Comparison of ENCODE assay signal across 15 mouse cellular contexts in genomic region chr11:90196521-90197215, GRCm38 (mm10). TPM values are rescaled to one million over a fixed set of nuclear protein-coding genes. Genes with fewer than 3 reads are reported as not detected.
DNase-seq lines count a peak whose midpoint lies in the region; ATAC-seq and TF ChIP-seq lines count a peak whose summit lies in the region.
"Had no signal": no experiment of that assay in that cellular context is flagged by ENCODE, and none has a peak within 500 bp of the region (broad histone marks: within the 10 kb centered on the region; RNA-seq: fewer than 3 reads in every experiment).

No protein-coding gene starts in this region.

- H3K27ac ChIP-seq in lung, embryonic 14.5 days (ENCODE audit: low read depth), result no peak overlapping the region
- no peak overlapping the region for H3K27ac ChIP-seq in stomach, postnatal 0 days (replicated peaks)
- no peak overlapping the region for H3K27ac ChIP-seq in neural tube, embryonic 15.5 days (replicated peaks)
- H3K27ac ChIP-seq: heart, adult 2 months; hindbrain, embryonic 10.5 days; limb, embryonic 15.5 days had no signal

- TF ChIP-seq EP300 in stomach, postnatal 0 days (optimal IDR thresholded peaks at IDR 0.05), result no peak

- no peak overlapping the region for H3K4me2 ChIP-seq in lung, embryonic 14.5 days
- no peak overlapping the region for H3K4me2 ChIP-seq in stomach, postnatal 0 days (replicated peaks; ENCODE audit: low read depth)
- H3K4me2 ChIP-seq in neural tube, embryonic 15.5 days, result no peak overlapping the region
- H3K4me2 ChIP-seq: limb, embryonic 15.5 days had no signal

- H3K9ac ChIP-seq in lung, embryonic 14.5 days, result no peak overlapping the region
- H3K9ac ChIP-seq in stomach, postnatal 0 days (ENCODE audit: low read length), result no peak overlapping the region
- H3K9ac ChIP-seq in neural tube, embryonic 15.5 days (replicated peaks), result no peak overlapping the region
- H3K9ac ChIP-seq: limb, embryonic 15.5 days had no signal

- no peak overlapping the region for H3K4me3 ChIP-seq in lung, embryonic 14.5 days (ENCODE audit: low read depth, low read length)
- H3K4me3 ChIP-seq in stomach, postnatal 0 days (ENCODE audit: low read depth, low read length), result no peak overlapping the region
- H3K4me3 ChIP-seq in neural tube, embryonic 15.5 days (replicated peaks), result no peak overlapping the region
- H3K4me3 ChIP-seq: heart, adult 2 months; hindbrain, embryonic 10.5 days; limb, embryonic 15.5 days had no signal

- no peak for TF ChIP-seq CTCF in lung, embryonic 14.5 days (IDR thresholded peaks at IDR 0.05; ENCODE audit: low read depth)
- no peak for TF ChIP-seq CTCF in stomach, postnatal 0 days (IDR thresholded peaks at IDR 0.05; ENCODE audit: low read depth)

- 40% methylated on average over 12 of the region's 12 CpGs for WGBS in lung, embryonic 14.5 days
- WGBS in stomach, postnatal 0 days, result 42% methylated on average over 12 of the region's 12 CpGs
- WGBS in neural tube, embryonic 15.5 days, result 89% methylated on average over 12 of the region's 12 CpGs

- ATAC-seq in lung, embryonic 14.5 days (ENCODE audit: insufficient read depth), result no peak; the same call in 1 of the 2 replicates
- ATAC-seq in stomach, postnatal 0 days (ENCODE audit: low FRiP score, low TSS enrichment), result no peak
- ATAC-seq in neural tube, embryonic 15.5 days (ENCODE audit: low FRiP score), result no peak
- ATAC-seq: Patski had no signal

- 0 out of 2 replicates have a peak, but pooled peaks cover 2% of the 10 kb centered on the region for H3K4me1 ChIP-seq in lung, embryonic 14.5 days (ENCODE audit: insufficient read depth)
- H3K4me1 ChIP-seq in stomach, postnatal 0 days (replicated peaks; ENCODE audit: control insufficient read depth, insufficient read depth), result no peaks in the 10 kb centered on the region
- H3K4me1 ChIP-seq in neural tube, embryonic 15.5 days, result 0 out of 2 replicates have a peak, but pooled peaks cover 9% of the 10 kb centered on the region
- H3K4me1 ChIP-seq: limb, embryonic 15.5 days had no signal

- H3K9me3 ChIP-seq in lung, embryonic 14.5 days (ENCODE audit: low read depth, low read length), result no peaks in the 10 kb centered on the region
- 0 out of 2 replicates have a peak, but pooled peaks cover 4% of the 10 kb centered on the region for H3K9me3 ChIP-seq in stomach, postnatal 0 days (ENCODE audit: control insufficient read depth, low read length)
- H3K9me3 ChIP-seq in neural tube, embryonic 15.5 days (replicated peaks), result no peaks in the 10 kb centered on the region
- H3K9me3 ChIP-seq: hindbrain, embryonic 10.5 days; limb, embryonic 15.5 days had no signal

- no peaks in the 10 kb centered on the region for H3K27me3 ChIP-seq in lung, embryonic 14.5 days (ENCODE audit: insufficient read depth, low read length)
- no peaks in the 10 kb centered on the region for H3K27me3 ChIP-seq in stomach, postnatal 0 days (ENCODE audit: control insufficient read depth, insufficient read depth, low read length)
- H3K27me3 ChIP-seq in neural tube, embryonic 15.5 days (replicated peaks), result no peaks in the 10 kb centered on the region
- H3K27me3 ChIP-seq: limb, embryonic 15.5 days; Patski had no signal

- DNase-seq in adrenal gland, adult 2 months, result peak; percentile 34
- DNase-seq in adrenal gland, adult 18-20 months (ENCODE audit: low spot score in 2 of 2), result no peak
- peak; percentile 38 for DNase-seq in lung, embryonic 14.5 days
- no peak for DNase-seq in lung, postnatal 14 days
- peak; percentile 20 for DNase-seq in adrenal gland, postnatal 25 days
- peak; percentile 47 for DNase-seq in stomach, postnatal 0 days (ENCODE audit: low spot score)
- DNase-seq in spleen, adult 18-20 months, result no peak
- DNase-seq: cerebellum, adult 8-10 months; heart, adult 2 months; kidney, adult 2 months; thymus, postnatal 4 days had no signal

- H3K36me3 ChIP-seq in lung, embryonic 14.5 days (ENCODE audit: insufficient read depth), result no peaks in the 10 kb centered on the region
- no peaks in the 10 kb centered on the region for H3K36me3 ChIP-seq in stomach, postnatal 0 days (ENCODE audit: control insufficient read depth, insufficient read depth, low read length)
- no peaks in the 10 kb centered on the region for H3K36me3 ChIP-seq in neural tube, embryonic 15.5 days
- H3K36me3 ChIP-seq: hindbrain, embryonic 10.5 days; limb, embryonic 15.5 days had no signal

RNA-seq across cellular contexts. Expression of gene Gm45716, which starts 9.2 kb away (rescaled TPM):
- total RNA-seq in adrenal gland, adult 2 months (2021), result 1 to 10 TPM; 3.0 to 5.5 TPM
- polyA plus RNA-seq in adrenal gland, adult 2 months (2012; rRNA removed), result 1.5 and 3.7 TPM in 2 replicates
- total RNA-seq in adrenal gland, adult 18-20 months (2021), result 10 to 100 TPM in 1 of 2 experiments, 1 to 10 TPM in 1; 1.6 to 13.0 TPM
- 7.3 and 10.6 TPM in 2 replicates for polyA plus RNA-seq in lung, embryonic 14.5 days (2014; fragmentation: Nextera tagmentation; extraction: Ambion mirVana)
- total RNA-seq in adrenal gland, postnatal 25 days (2021), result 2.6 and 3.1 TPM in 2 replicates
- 7.0 and 7.4 TPM in 2 replicates for polyA plus RNA-seq in stomach, postnatal 0 days (2015; fragmentation: Nextera tagmentation; extraction: Ambion mirVana)
- 16.9 and 19.2 TPM in 2 replicates for polyA plus RNA-seq in neural tube, embryonic 15.5 days (2015; fragmentation: Nextera tagmentation; extraction: Ambion mirVana)

RNA-seq across cellular contexts. Expression of gene Mmd, which starts 52.6 kb away (rescaled TPM):
- 100 to 1,000 TPM; 110 to 147 TPM for total RNA-seq in adrenal gland, adult 2 months (2021)
- 51.7 and 122 TPM in 2 replicates for polyA plus RNA-seq in adrenal gland, adult 2 months (2012; rRNA removed)
- total RNA-seq in adrenal gland, adult 18-20 months (2021), result 100 to 1,000 TPM in 1 of 2 experiments, 10 to 100 TPM in 1; 89.7 to 274 TPM
- 31.5 and 33.9 TPM in 2 replicates for polyA plus RNA-seq in lung, embryonic 14.5 days (2014; fragmentation: Nextera tagmentation; extraction: Ambion mirVana)
- 63.3 and 69.1 TPM in 2 replicates for total RNA-seq in adrenal gland, postnatal 25 days (2021)
- 19.1 and 21.3 TPM in 2 replicates for polyA plus RNA-seq in stomach, postnatal 0 days (2015; fragmentation: Nextera tagmentation; extraction: Ambion mirVana)
- polyA plus RNA-seq in neural tube, embryonic 15.5 days (2015; fragmentation: Nextera tagmentation; extraction: Ambion mirVana), result 104 and 126 TPM in 2 replicates

Comparison
In these comparisons a context has a peak if more than half of its experiments do, and no peak if none do; other contexts are left out.
1. DNase-seq: peak in adrenal gland, adult 2 months (single experiment), lung, embryonic 14.5 days (single experiment), adrenal gland, postnatal 25 days (single experiment) and stomach, postnatal 0 days (single experiment); none in adrenal gland, adult 18-20 months (0 of 2), lung, postnatal 14 days (single experiment) and spleen, adult 18-20 months (0 of 2).